Mouse (Mus musculus) neural tube, embryonic 15.5 days (tissue): Measurements from ENCODE around the gene B130006D01Rik. TPM values are rescaled to one million over a fixed set of nuclear protein-coding genes. Genes with fewer than 3 reads are reported as not detected.

ENCODE experiments used
- ATAC-seq: fragments of 200-750 bp; cut with Nextera tagmentation; 2 replicates; pipeline ENCODE4 v1.8.0; 2017; ENCODE audit warnings: mild to moderate bottlenecking, moderate TSS enrichment, moderate library complexity; ENCODE audit not compliant: low FRiP score
- H3K27ac ChIP-seq: fragments of 300-500 bp; sonication (generic); replicated peaks from 2 replicates; pipeline ENCODE4 v1.5.1; 2015; ENCODE audit warnings: mild to moderate bottlenecking, inconsistent platforms
- H3K27me3 ChIP-seq: fragments of 300-500 bp; sonication (generic); replicated peaks from 2 replicates; pipeline ENCODE4 v1.6.1; 2015; ENCODE audit warnings: inconsistent platforms
- H3K36me3 ChIP-seq: fragments of 300-500 bp; sonication (generic); 2 replicates; pipeline ENCODE4 v1.6.1; 2015; ENCODE audit warnings: inconsistent platforms
- H3K4me1 ChIP-seq: fragments of 300-500 bp; sonication (generic); 2 replicates; pipeline ENCODE4 v1.6.1; 2015; ENCODE audit warnings: inconsistent platforms
- H3K4me2 ChIP-seq: fragments of 300-500 bp; sonication (generic); 2 replicates; pipeline ENCODE4 v1.6.1; 2015; ENCODE audit warnings: inconsistent platforms, mild to moderate bottlenecking, moderate library complexity
- H3K4me3 ChIP-seq: fragments of 300-500 bp; sonication (generic); replicated peaks from 2 replicates; pipeline ENCODE4 v1.5.1; 2015; ENCODE audit warnings: mild to moderate bottlenecking, inconsistent platforms
- H3K9ac ChIP-seq: fragments of 300-500 bp; sonication (generic); replicated peaks from 2 replicates; pipeline ENCODE4 v1.6.1; 2015; ENCODE audit warnings: mild to moderate bottlenecking, inconsistent platforms
- H3K9me3 ChIP-seq: fragments of 300-500 bp; sonication (generic); replicated peaks from 2 replicates; pipeline ENCODE4 v1.6.1; 2016; ENCODE audit warnings: inconsistent platforms
- WGBS: fragments of 180-500 bp; shearing (Covaris S2); methylation state at CpG from one replicate; pipeline ENCODE4 v1.1.7; 2015; ENCODE audit warnings: mixed read lengths; 5-methylcytosine and 5-hydroxymethylcytosine counted together
- polyA plus RNA-seq: library from polyadenylated mRNA; unstranded; fragments of >200 nt; fragmentation: Nextera tagmentation; extraction: Ambion mirVana; gene quantifications from 2 replicates; pipeline ENCODE4 v1.2.1, GENCODE M21; 2015

The B130006D01Rik gene
- polyA plus RNA-seq, 1 experiment from 2014 or later = 0.99 TPM

- Histone ChIP-seq H3K27me3 (no peaks in the 10 kb centered on the region), H3K27ac (no peak overlapping the region), H3K9me3 (no peaks in the 10 kb centered on the region), H3K36me3 (no peaks in the 10 kb centered on the region), H3K9ac (no peak overlapping the region), H3K4me1 (peaks cover 39% of the 10 kb centered on the region), H3K4me2 (no peak overlapping the region; the same call in 1 of the 2 replicates), H3K4me3 (no peak overlapping the region)
- WGBS = 51% methylated on average over 8 of the region's 8 CpGs
- no peak for ATAC-seq
These were observed 7.3 kb upstream of the B130006D01Rik start for GRCm38 (mm10) chr11:95716136-95716535.

- Histone ChIP-seq H3K36me3 (no peaks in the 10 kb centered on the region), H3K4me3 (no peak overlapping the region), H3K27ac (no peak overlapping the region), H3K9me3 (no peaks in the 10 kb centered on the region), H3K9ac (no peak overlapping the region), H3K4me1 (peaks cover 27% of the 10 kb centered on the region), H3K27me3 (no peaks in the 10 kb centered on the region), H3K4me2 (no peak overlapping the region)
- no peak for ATAC-seq
- WGBS = 89% methylated on average over 3 of the region's 3 CpGs
These were observed 4.0 kb upstream of the B130006D01Rik start for GRCm38 (mm10) chr11:95719356-95719755.

GRCm38 (mm10) chr11:95724466-95724865, 1.1 kb downstream of the B130006D01Rik start:
- no peak overlapping the region for H3K4me2 ChIP-seq
- H3K36me3 ChIP-seq = no peaks in the 10 kb centered on the region
- no peaks in the 10 kb centered on the region for H3K27me3 ChIP-seq
- H3K4me1 ChIP-seq = no peaks in the 10 kb centered on the region
- H3K27ac ChIP-seq = no peak overlapping the region
- no peaks in the 10 kb centered on the region for H3K9me3 ChIP-seq
- WGBS = 94% methylated on average over 4 of the region's 4 CpGs
- ATAC-seq = no peak
- H3K9ac ChIP-seq = no peak overlapping the region
- H3K4me3 ChIP-seq = no peak overlapping the region

GRCm38 (mm10) chr11:95726156-95726555, 2.8 kb downstream of the B130006D01Rik start:
- H3K9ac ChIP-seq = no peak overlapping the region
- H3K4me3 ChIP-seq = no peak overlapping the region
- no peaks in the 10 kb centered on the region for H3K27me3 ChIP-seq
- H3K4me2 ChIP-seq = no peak overlapping the region
- no peak for ATAC-seq
- H3K27ac ChIP-seq = no peak overlapping the region
- WGBS = 85% methylated on average over 4 of the region's 4 CpGs
- no peaks in the 10 kb centered on the region for H3K36me3 ChIP-seq
- H3K4me1 ChIP-seq = no peaks in the 10 kb centered on the region
- H3K9me3 ChIP-seq = no peaks in the 10 kb centered on the region

GRCm38 (mm10) chr11:95727947-95728346, 4.6 kb downstream of the B130006D01Rik start:
- ATAC-seq = no peak
- H3K4me2 ChIP-seq = no peak overlapping the region
- WGBS = 94% methylated on average over 5 of the region's 5 CpGs
- no peaks in the 10 kb centered on the region for H3K27me3 ChIP-seq
- H3K36me3 ChIP-seq = no peaks in the 10 kb centered on the region
- H3K4me1 ChIP-seq = no peaks in the 10 kb centered on the region
- H3K9me3 ChIP-seq = no peaks in the 10 kb centered on the region
- no peak overlapping the region for H3K27ac ChIP-seq
- H3K4me3 ChIP-seq = no peak overlapping the region
- no peak overlapping the region for H3K9ac ChIP-seq

GRCm38 (mm10) chr11:95728916-95729907, 5.8 kb downstream of the B130006D01Rik start:
- Histone ChIP-seq H3K4me2 (no peak overlapping the region), H3K9ac (no peak overlapping the region), H3K4me3 (no peak overlapping the region), H3K27me3 (no peaks in the 10 kb centered on the region), H3K9me3 (no peaks in the 10 kb centered on the region), H3K27ac (no peak overlapping the region), H3K36me3 (no peaks in the 10 kb centered on the region), H3K4me1 (no peaks in the 10 kb centered on the region)
- no peak for ATAC-seq
- WGBS = 91% methylated on average over 12 of the region's 12 CpGs

- H3K9ac ChIP-seq = no peak overlapping the region
- H3K4me3 ChIP-seq = no peak overlapping the region
- H3K36me3 ChIP-seq = no peaks in the 10 kb centered on the region
- no peaks in the 10 kb centered on the region for H3K4me1 ChIP-seq
- H3K27ac ChIP-seq = no peak overlapping the region
- no peaks in the 10 kb centered on the region for H3K9me3 ChIP-seq
- no peaks in the 10 kb centered on the region for H3K27me3 ChIP-seq
- no peak overlapping the region for H3K4me2 ChIP-seq
- no peak for ATAC-seq
- 84% methylated on average over 2 of the region's 2 CpGs for WGBS
These were observed 11.1 kb downstream of the B130006D01Rik start for GRCm38 (mm10) chr11:95734485-95734884.

- 93% methylated on average over 3 of the region's 3 CpGs for WGBS
- no peak for ATAC-seq
- H3K27ac ChIP-seq = no peak overlapping the region
- no peaks in the 10 kb centered on the region for H3K36me3 ChIP-seq
- H3K4me3 ChIP-seq = no peak overlapping the region
- no peaks in the 10 kb centered on the region for H3K4me1 ChIP-seq
- H3K4me2 ChIP-seq = no peak overlapping the region
- no peak overlapping the region for H3K9ac ChIP-seq
- H3K9me3 ChIP-seq = no peaks in the 10 kb centered on the region
- H3K27me3 ChIP-seq = no peaks in the 10 kb centered on the region
These were observed 14.4 kb downstream of the B130006D01Rik start for GRCm38 (mm10) chr11:95737811-95738210.

- Histone ChIP-seq H3K36me3 (peaks cover 14% of the 10 kb centered on the region), H3K27ac (no peak overlapping the region), H3K4me3 (no peak overlapping the region), H3K9me3 (no peaks in the 10 kb centered on the region), H3K4me2 (no peak overlapping the region), H3K9ac (no peak overlapping the region), H3K4me1 (no peaks in the 10 kb centered on the region), H3K27me3 (no peaks in the 10 kb centered on the region)
- WGBS = 92% methylated on average over 2 of the region's 2 CpGs
- no peak for ATAC-seq
These were observed 21.1 kb downstream of the B130006D01Rik start for GRCm38 (mm10) chr11:95744521-95744920.

- ATAC-seq = no peak
- Histone ChIP-seq H3K4me2 (no peak overlapping the region), H3K4me1 (no peaks in the 10 kb centered on the region), H3K9me3 (no peaks in the 10 kb centered on the region), H3K36me3 (peaks cover 25% of the 10 kb centered on the region), H3K4me3 (no peak overlapping the region), H3K27ac (no peak overlapping the region), H3K9ac (no peak overlapping the region), H3K27me3 (no peaks in the 10 kb centered on the region)
- 75% methylated on average over 4 of the region's 4 CpGs for WGBS
These were observed 23.4 kb downstream of the B130006D01Rik start for GRCm38 (mm10) chr11:95746821-95747220.

- ATAC-seq = no peak
- WGBS = 87% methylated on average over 5 of the region's 5 CpGs
These were observed 24.9 kb downstream of the B130006D01Rik start for GRCm38 (mm10) chr11:95748331-95748730.

GRCm38 (mm10) chr11:95749619-95750018, 26.2 kb downstream of the B130006D01Rik start:
- Histone ChIP-seq H3K9ac (no peak overlapping the region), H3K4me1 (no peaks in the 10 kb centered on the region), H3K4me2 (no peak overlapping the region), H3K4me3 (no peak overlapping the region), H3K36me3 (peaks cover 35% of the 10 kb centered on the region), H3K9me3 (no peaks in the 10 kb centered on the region), H3K27ac (no peak overlapping the region), H3K27me3 (no peaks in the 10 kb centered on the region)
- ATAC-seq = no peak
- 86% methylated on average over 15 of the region's 15 CpGs for WGBS

More at GRCm38 (mm10) chr11:95748331-95748730, 24.9 kb downstream of the B130006D01Rik start:
- Histone ChIP-seq H3K9ac (no peak overlapping the region), H3K4me1 (no peaks in the 10 kb centered on the region), H3K4me3 (no peak overlapping the region), H3K36me3 (peaks cover 29% of the 10 kb centered on the region), H3K9me3 (no peaks in the 10 kb centered on the region), H3K27me3 (no peaks in the 10 kb centered on the region), H3K27ac (no peak overlapping the region), H3K4me2 (no peak overlapping the region)
